Mouse (Mus musculus): ENCODE measurements at regions not wholly inside any gene's neighbourhood (a gene's known extent, or its start where the extent isn't known, plus 50 kb on each side); places are given as distances from the start of the nearest gene placed in this dataset.

- DNase-seq (ENCODE audit: low spot score in 2 of 2) = no peak
Observed at GRCm38 (mm10) chr11:35065959-35066414, 55.0 kb upstream of the Slit3 start.

GRCm38 (mm10) chr11:35057791-35058190, 63.2 kb upstream of the Slit3 start:
- no peak for DNase-seq (ENCODE audit: low spot score in 2 of 2)

- no peak for DNase-seq (ENCODE audit: low spot score in 2 of 2)
Observed at GRCm38 (mm10) chr11:35055496-35056125, 65.4 kb upstream of the Slit3 start.

- DNase-seq (ENCODE audit: low spot score in 2 of 2) = no peak
Observed at GRCm38 (mm10) chr11:35053613-35053950, 67.4 kb upstream of the Slit3 start.

- DNase-seq (ENCODE audit: low spot score in 2 of 2) = no peak
Observed at GRCm38 (mm10) chr11:35052856-35053612, 68.0 kb upstream of the Slit3 start.

- no peak for DNase-seq (ENCODE audit: low spot score in 2 of 2)
Observed at GRCm38 (mm10) chr11:35049663-35050215, 71.3 kb upstream of the Slit3 start.

- DNase-seq (ENCODE audit: low spot score in 2 of 2) = no peak
Observed at GRCm38 (mm10) chr11:35044659-35045058, 76.4 kb upstream of the Slit3 start.

- no peak for DNase-seq (ENCODE audit: low spot score in 2 of 2)
Observed at GRCm38 (mm10) chr11:35024448-35024847, 96.6 kb upstream of the Slit3 start.

GRCm38 (mm10) chr11:35023813-35024212, 97.2 kb upstream of the Slit3 start:
- no peak for DNase-seq (ENCODE audit: low spot score in 2 of 2)

- no peak for DNase-seq (ENCODE audit: low spot score in 2 of 2)
Observed at GRCm38 (mm10) chr11:35021990-35022625, 98.9 kb upstream of the Slit3 start.

- no peak for DNase-seq (ENCODE audit: low spot score in 2 of 2)
Observed at GRCm38 (mm10) chr11:35016998-35017397, 104.0 kb upstream of the Slit3 start.

GRCm38 (mm10) chr11:35011521-35012476, 109.2 kb upstream of the Slit3 start:
- DNase-seq (ENCODE audit: low spot score in 2 of 2) = no peak

- no peak for DNase-seq (ENCODE audit: low spot score in 2 of 2)
Observed at GRCm38 (mm10) chr11:35006773-35007567, 114.1 kb upstream of the Slit3 start.

- DNase-seq (ENCODE audit: low spot score in 2 of 2) = no peak
Observed at GRCm38 (mm10) chr11:35005143-35005542, 115.9 kb upstream of the Slit3 start.

- DNase-seq (ENCODE audit: low spot score in 2 of 2) = no peak
Observed at GRCm38 (mm10) chr11:35004431-35004830, 116.6 kb upstream of the Slit3 start.

GRCm38 (mm10) chr11:35003956-35004355, 117.1 kb upstream of the Slit3 start:
- DNase-seq (ENCODE audit: low spot score in 2 of 2) = no peak

GRCm38 (mm10) chr11:34997906-34998305, 123.1 kb upstream of the Slit3 start:
- DNase-seq (ENCODE audit: low spot score in 2 of 2) = no peak

- no peak for DNase-seq (ENCODE audit: low spot score in 2 of 2)
Observed at GRCm38 (mm10) chr11:34995515-34995914, 125.5 kb upstream of the Slit3 start.

- DNase-seq (ENCODE audit: low spot score in 2 of 2) = no peak
Observed at GRCm38 (mm10) chr11:34982775-34983457, 138.1 kb upstream of the Slit3 start.

- DNase-seq (ENCODE audit: low spot score in 2 of 2) = no peak
Observed at GRCm38 (mm10) chr11:34980210-34980609, 140.8 kb upstream of the Slit3 start.
